ENCODE assay signal across 8 mouse cellular contexts in genomic region chr7:140154218-140154927, GRCm38 (mm10). TPM values are rescaled to one million over a fixed set of nuclear protein-coding genes. Genes with fewer than 3 reads are reported as not detected.
DNase-seq lines count a peak whose midpoint lies in the region; ATAC-seq and TF ChIP-seq lines count a peak whose summit lies in the region.

Gene Sprn (minus strand): TSS chr7:140154877.

- TF ChIP-seq CTCF in E14TG2a.4 (conservative IDR thresholded peaks at IDR 0.05; ENCODE audit: low read length), result no peak

- peak within 1 kb of the TSS; percentile 60; the same call in 1 of the 2 replicates for H3K27ac ChIP-seq in forebrain, embryonic 14.5 days (ENCODE audit: low read depth, low read length)
- peak within 1 kb of the TSS; percentile 84 for H3K27ac ChIP-seq in midbrain, embryonic 15.5 days

- H3K4me1 ChIP-seq in E14TG2a.4 (replicated peaks; ENCODE audit: low read depth, low read length), result peaks cover 25% of the 10 kb centered on the region
- H3K4me1 ChIP-seq in forebrain, embryonic 14.5 days (ENCODE audit: control insufficient read depth, insufficient read depth, low read length), result peaks cover 6% of the 10 kb centered on the region; the same call in 1 of the 2 replicates
- peaks cover 15% of the 10 kb centered on the region for H3K4me1 ChIP-seq in midbrain, embryonic 15.5 days

- H3K27me3 ChIP-seq in E14TG2a.4 (ENCODE audit: insufficient read depth, low read length), result peaks cover 62% of the 10 kb centered on the region
- H3K27me3 ChIP-seq in forebrain, embryonic 14.5 days (replicated peaks; ENCODE audit: control insufficient read depth, insufficient read depth, low read length), result no peaks in the 10 kb centered on the region
- no peaks in the 10 kb centered on the region for H3K27me3 ChIP-seq in midbrain, embryonic 15.5 days (replicated peaks)

- DNase-seq in cerebellum, adult 11 months, result peak; percentile 64
- DNase-seq in forebrain, embryonic 14.5 days (ENCODE audit: low spot score), result peak; percentile 55
- DNase-seq in layer of hippocampus, adult 8-10 months (ENCODE audit: low spot score in 2 of 2), result peak; percentile 70 to 76
- no peak for DNase-seq in thymus, postnatal 14 days
- DNase-seq in ovary, postnatal 36 days (ENCODE audit: low spot score), result no peak
- no peak for DNase-seq in ovary, adult 18-20 months (ENCODE audit: low spot score)

- peak within 1 kb of the TSS; percentile 76 for H3K4me3 ChIP-seq in E14TG2a.4 (replicated peaks; ENCODE audit: low read length)
- H3K4me3 ChIP-seq in forebrain, embryonic 14.5 days (ENCODE audit: low read depth, low read length), result peak within 1 kb of the TSS; percentile 36
- peak within 1 kb of the TSS; percentile 47 for H3K4me3 ChIP-seq in midbrain, embryonic 15.5 days

- under 1% methylated on average over 28 of the region's 28 CpGs for WGBS in forebrain, embryonic 14.5 days
- WGBS in midbrain, embryonic 15.5 days, result 2% methylated on average over 27 of the region's 28 CpGs

- H3K9me3 ChIP-seq in E14TG2a.4 (ENCODE audit: low read length), result no peaks in the 10 kb centered on the region
- H3K9me3 ChIP-seq in forebrain, embryonic 14.5 days (replicated peaks; ENCODE audit: control insufficient read depth, low read length), result no peaks in the 10 kb centered on the region
- H3K9me3 ChIP-seq in midbrain, embryonic 15.5 days, result no peaks in the 10 kb centered on the region

- peak; percentile 63 for ATAC-seq in forebrain, embryonic 14.5 days
- peak; percentile 89 for ATAC-seq in midbrain, embryonic 15.5 days (replicated peaks)

- H3K9ac ChIP-seq in forebrain, embryonic 14.5 days (ENCODE audit: low read length), result peak within 1 kb of the TSS; percentile 67
- peak within 1 kb of the TSS; percentile 63 for H3K9ac ChIP-seq in midbrain, embryonic 15.5 days

- H3K36me3 ChIP-seq in E14TG2a.4 (ENCODE audit: insufficient read depth, low read length), result peaks cover 19% of the 10 kb centered on the region
- H3K36me3 ChIP-seq in forebrain, embryonic 14.5 days (ENCODE audit: control insufficient read depth, insufficient read depth, low read length), result no peaks in the 10 kb centered on the region
- no peaks in the 10 kb centered on the region for H3K36me3 ChIP-seq in midbrain, embryonic 15.5 days (replicated peaks)

- H3K4me2 ChIP-seq in forebrain, embryonic 14.5 days (ENCODE audit: low read length), result peak within 1 kb of the TSS; percentile 55
- peak within 1 kb of the TSS; percentile 93 for H3K4me2 ChIP-seq in midbrain, embryonic 15.5 days

RNA-seq across cellular contexts. Expression of gene Sprn, which starts in this region (rescaled TPM):
- 7.9 and 9.7 TPM in 2 replicates for polyA plus RNA-seq in forebrain, embryonic 14.5 days (2014; fragmentation: Nextera tagmentation; extraction: Ambion mirVana)
- 100 to 1,000 TPM; 149 to 157 (median 151) TPM for total RNA-seq in layer of hippocampus, adult 8-10 months (2022)
- 23.7 and 25.5 TPM in 2 replicates for polyA plus RNA-seq in midbrain, embryonic 15.5 days (2015; fragmentation: Nextera tagmentation; extraction: Ambion mirVana)

Comparison
In these comparisons a context has a peak if more than half of its experiments do, and no peak if none do; other contexts are left out.
1. DNase-seq: peak in cerebellum, adult 11 months (single experiment), forebrain, embryonic 14.5 days (single experiment) and layer of hippocampus, adult 8-10 months (2 of 2); none in thymus, postnatal 14 days (single experiment), ovary, postnatal 36 days (single experiment) and ovary, adult 18-20 months (single experiment).
2. Peak in every context shown above with its lines, with median percentiles within 50 percentile points of each other: H3K4me3 ChIP-seq.